Mouse (Mus musculus) frontal cortex, adult 2 months (tissue): ENCODE measurements around the gene BC017158. TPM values are rescaled to one million over a fixed set of nuclear protein-coding genes. Genes with fewer than 3 reads are reported as not detected.

Experiments
- DNase-seq, 2 experiments: peaks; one replicate each; pipeline ENCODE4 v3.0.0; 2022; ENCODE audit warnings: low spot score in 1 of 2; ENCODE audit errors: extremely low spot score in 1 of 2
- polyA plus RNA-seq: library from polyadenylated mRNA; depleted of rRNA; stranded (reverse); fragments of >200 nt; gene quantifications from 2 replicates; pipeline ENCODE4 v1.2.3, GENCODE M21; 2012

BC017158 gene
- polyA plus RNA-seq, 1 experiment: 34.2 TPM

GRCm38 (mm10) chr7:128266056-128266455 lies 31.9 kb downstream of the BC017158 start:
- no peak for DNase-seq

GRCm38 (mm10) chr7:128265411-128265810 lies 32.6 kb downstream of the BC017158 start, which contains the start of gene Slc5a2:
Slc5a2 (plus strand) TSS chr7:128265657.
- DNase-seq: no peak

- DNase-seq: no peak
These were observed 41.1 kb downstream of the BC017158 start for GRCm38 (mm10) chr7:128256783-128257334.

GRCm38 (mm10) chr7:128255757-128256156 lies 42.2 kb downstream of the BC017158 start:
- no peak for DNase-seq

GRCm38 (mm10) chr7:128254978-128255377 lies 43.0 kb downstream of the BC017158 start:
- DNase-seq: no peak

- peak; percentile 52 to 84 for DNase-seq
These were observed 45.4 kb downstream of the BC017158 start for GRCm38 (mm10) chr7:128252609-128253008.

GRCm38 (mm10) chr7:128251946-128252345 lies 46.0 kb downstream of the BC017158 start:
- no peak for DNase-seq

- DNase-seq: no peak
These were observed 48.0 kb downstream of the BC017158 start for GRCm38 (mm10) chr7:128249998-128250397.

GRCm38 (mm10) chr7:128248081-128249042 lies 49.6 kb downstream of the BC017158 start:
- no peak for DNase-seq

- peak; percentile 72 to 96 for DNase-seq
These were observed 50.5 kb downstream of the BC017158 start for GRCm38 (mm10) chr7:128247443-128247842.

GRCm38 (mm10) chr7:128246496-128247391 lies 51.2 kb downstream of the BC017158 start, which contains the start of gene Tgfb1i1:
Tgfb1i1 (plus strand) TSS chr7:128246812.
- DNase-seq: peak in 1 of 2 experiments; percentile 64

- DNase-seq: no peak
These were observed 52.4 kb downstream of the BC017158 start for GRCm38 (mm10) chr7:128245547-128245946.

GRCm38 (mm10) chr7:128244410-128245025 lies 53.5 kb downstream of the BC017158 start:
- no peak for DNase-seq

GRCm38 (mm10) chr7:128243921-128244320 lies 54.0 kb downstream of the BC017158 start:
- no peak for DNase-seq

GRCm38 (mm10) chr7:128242331-128242730 lies 55.6 kb downstream of the BC017158 start:
- DNase-seq: no peak

- DNase-seq: no peak
These were observed 57.7 kb downstream of the BC017158 start for GRCm38 (mm10) chr7:128240131-128240784.

- peak in 1 of 2 experiments; percentile 49 for DNase-seq
These were observed 59.0 kb downstream of the BC017158 start for GRCm38 (mm10) chr7:128238991-128239390.

- DNase-seq: peak; percentile 97 to 99
These were observed 59.8 kb downstream of the BC017158 start, which contains the start of gene 9130023H24Rik for GRCm38 (mm10) chr7:128237927-128238778. 9130023H24Rik (minus strand) TSS chr7:128238031.

GRCm38 (mm10) chr7:128237593-128237926 lies 60.4 kb downstream of the BC017158 start:
- no peak for DNase-seq
